Mouse (Mus musculus) left cerebral cortex, postnatal 14 days (tissue): ENCODE results near the gene Irak3. TPM values are rescaled to one million over a fixed set of nuclear protein-coding genes. Genes with fewer than 3 reads are reported as not detected.
A peak's percentile ranks its signal among the peaks of the same experiment; 100 is the strongest.
"Not testable (repeated sequence)": the region's sequence is repeated elsewhere in the genome, so short reads cannot be mapped to it uniquely, and the experiment has no call there.

Source experiments
- DNase-seq, 2 experiments: peaks; one replicate each; pipeline ENCODE4 v3.0.0; 2021 to 2022; ENCODE audit warnings: low spot score in 2 of 2, mixed read lengths in 1 of 2
- intact Hi-C: fragments of 180-260 bp; cut with DNase I; formaldehyde crosslinking; loops from one replicate; pipeline ENCODE4 v1.15.1; 2025
- total RNA-seq, 2 experiments: library from RNA; stranded (reverse); gene quantifications; 2 replicates each; pipeline ENCODE4 v1.2.3; 2021

Irak3 gene
- total RNA-seq, 2 experiments from 2014 or later, result 0.27 to 0.72 TPM

- no peak for DNase-seq
- intact Hi-C loops, result no loop called here
Measured at GRCm38 (mm10) chr10:120115249-120115648, 86.7 kb downstream of the Irak3 start.

- no peak for DNase-seq
- intact Hi-C loops, result no loop called here
Measured at GRCm38 (mm10) chr10:120114493-120114892, 87.4 kb downstream of the Irak3 start.

GRCm38 (mm10) chr10:120113980-120114379, 88.0 kb downstream of the Irak3 start:
- intact Hi-C loops, result no loop called here
- no peak for DNase-seq

GRCm38 (mm10) chr10:120113482-120113881, 88.4 kb downstream of the Irak3 start:
- intact Hi-C loops, DNase-seq: not testable (repeated sequence)

- intact Hi-C loops, result no loop called here
- DNase-seq, result peak; percentile 92 to 94
Measured at GRCm38 (mm10) chr10:120112507-120113396, 89.2 kb downstream of the Irak3 start, which contains the start of gene Helb. Helb (minus strand) TSS chr10:120112987.

GRCm38 (mm10) chr10:120111691-120112319, 90.1 kb downstream of the Irak3 start:
- intact Hi-C loops, result no loop called here
- DNase-seq, result no peak

GRCm38 (mm10) chr10:120100806-120101205, 101.1 kb downstream of the Irak3 start:
- intact Hi-C loops, result no loop called here
- DNase-seq, result no peak

- DNase-seq, result no peak
- intact Hi-C loops, result no loop called here
Measured at GRCm38 (mm10) chr10:120097564-120097963, 104.4 kb downstream of the Irak3 start.

GRCm38 (mm10) chr10:120095716-120096115, 106.2 kb downstream of the Irak3 start:
- DNase-seq, result no peak
- intact Hi-C loops, result no loop called here

- intact Hi-C loops, result no loop called here
- no peak for DNase-seq
Measured at GRCm38 (mm10) chr10:120095136-120095535, 106.8 kb downstream of the Irak3 start.

GRCm38 (mm10) chr10:120092548-120092947, 109.4 kb downstream of the Irak3 start:
- DNase-seq, result no peak
- intact Hi-C loops, result no loop called here

Other genes with a start within 250 kb of the Irak3 start
- gene Helb, start 89.1 kb downstream of the Irak3 start, total RNA-seq, result 1 to 10 TPM; 3.1 to 3.7 TPM
- gene Tmbim4, start 540 bp downstream of the Irak3 start, total RNA-seq, result 10 to 100 TPM; 60.3 to 63.5 TPM
- 10 to 100 TPM; 14.2 to 15.8 TPM for gene Llph, start 24.9 kb upstream of the Irak3 start, total RNA-seq